Mouse (Mus musculus): ENCODE data around the gene Fbln1. TPM values are rescaled to one million over a fixed set of nuclear protein-coding genes. Genes with fewer than 3 reads are reported as not detected.

The Fbln1 gene
- polyA plus RNA-seq, 1 experiment from 2014 or later: 60.2 TPM

DNA sequence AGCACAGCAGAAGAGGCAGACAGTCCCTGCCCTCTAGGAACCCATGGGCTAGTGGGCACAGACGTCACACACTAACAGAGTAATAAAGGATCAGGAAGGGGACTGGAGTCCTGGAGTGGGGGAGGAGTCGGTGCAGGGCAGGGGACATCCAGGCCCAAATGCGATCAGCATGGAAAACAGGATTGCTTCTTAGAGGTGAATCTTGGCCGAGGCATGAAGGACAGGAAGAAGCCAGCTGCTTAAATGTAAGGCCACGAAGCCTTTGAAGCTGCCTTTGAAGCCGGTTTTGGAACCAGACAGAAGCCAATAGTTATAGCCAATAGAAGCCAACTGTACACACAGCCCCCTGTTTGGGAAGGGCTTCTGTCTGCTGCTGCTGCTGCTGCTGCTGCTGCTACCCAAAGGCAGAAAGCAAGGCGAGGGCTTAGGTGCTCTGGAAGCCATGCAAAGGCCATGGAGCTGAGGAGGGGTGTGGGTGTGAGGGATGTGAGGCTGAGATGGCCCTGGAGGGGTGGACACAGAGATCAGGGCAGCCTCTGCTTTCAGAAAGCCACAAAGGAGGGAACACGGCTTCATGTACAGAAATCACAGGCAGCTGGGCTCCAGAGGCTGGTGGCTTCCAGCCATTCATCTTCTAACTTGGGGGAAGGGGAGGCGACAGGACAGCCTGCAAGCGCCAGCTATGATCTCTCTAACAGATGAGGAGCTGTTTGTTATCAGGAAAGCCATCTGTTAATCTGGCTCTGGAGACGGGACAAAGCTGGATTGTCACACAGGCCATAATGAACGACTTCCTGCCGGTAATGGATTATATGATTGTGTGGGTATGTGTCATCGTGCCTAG lies 5.1 kb upstream of the Fbln1 start:
- ATAC-seq (replicated peaks; ENCODE audit: low FRiP score) (no peak), DNase-seq (ENCODE audit: low spot score) (no peak)
- WGBS: 34% methylated on average over 14 of the region's 14 CpGs
- Histone ChIP-seq H3K9me3 (ENCODE audit: control insufficient read depth, low read length) (no peaks in the 10 kb centered on the region), H3K27me3 (replicated peaks; ENCODE audit: control insufficient read depth, insufficient read depth, low read length) (peaks cover 22% of the 10 kb centered on the region), H3K36me3 (ENCODE audit: control insufficient read depth, insufficient read depth, low read length) (no peaks in the 10 kb centered on the region), H3K9ac (ENCODE audit: low read depth, low read length) (no peak overlapping the region), H3K4me3 (ENCODE audit: low read depth, low read length) (no peak overlapping the region), H3K4me2 (no peak overlapping the region), H3K4me1 (replicated peaks; ENCODE audit: control insufficient read depth, insufficient read depth, low read length) (0 out of 2 replicates have a peak, but pooled peaks cover 3% of the 10 kb centered on the region), H3K27ac (ENCODE audit: low read depth, low read length) (no peak overlapping the region)

DNA sequence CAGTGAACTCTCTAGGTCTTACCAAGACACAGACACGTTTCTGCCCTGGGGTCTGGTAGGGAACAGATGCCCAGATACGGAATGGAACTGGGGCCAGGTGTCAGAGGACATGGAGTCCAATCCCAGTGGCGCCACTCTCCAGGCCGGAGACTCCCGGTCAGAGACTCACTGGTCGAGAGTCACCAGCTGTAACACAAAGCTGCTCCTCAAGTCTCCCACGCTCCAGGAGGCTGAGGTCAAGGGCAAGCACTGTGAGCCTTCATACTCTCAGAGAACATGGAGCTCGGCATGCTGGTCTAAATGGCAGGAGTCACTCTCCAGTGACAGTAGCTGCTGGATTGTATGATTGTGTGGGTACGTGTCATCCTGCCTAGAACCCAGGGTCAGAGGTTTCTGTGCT lies 3.5 kb upstream of the Fbln1 start:
- WGBS: 77% methylated on average over 9 of the region's 9 CpGs
- Histone ChIP-seq H3K4me1 (replicated peaks; ENCODE audit: control insufficient read depth, insufficient read depth, low read length) (peaks cover 7% of the 10 kb centered on the region; the same call in 1 of the 2 replicates), H3K4me3 (ENCODE audit: low read depth, low read length) (no peak overlapping the region), H3K9ac (ENCODE audit: low read depth, low read length) (no peak overlapping the region), H3K27me3 (replicated peaks; ENCODE audit: control insufficient read depth, insufficient read depth, low read length) (peaks cover 25% of the 10 kb centered on the region), H3K36me3 (ENCODE audit: control insufficient read depth, insufficient read depth, low read length) (no peaks in the 10 kb centered on the region), H3K4me2 (no peak overlapping the region), H3K9me3 (ENCODE audit: control insufficient read depth, low read length) (no peaks in the 10 kb centered on the region), H3K27ac (ENCODE audit: low read depth, low read length) (no peak overlapping the region)
- ATAC-seq (replicated peaks; ENCODE audit: low FRiP score): no peak
- no peak for DNase-seq (ENCODE audit: low spot score)

DNA sequence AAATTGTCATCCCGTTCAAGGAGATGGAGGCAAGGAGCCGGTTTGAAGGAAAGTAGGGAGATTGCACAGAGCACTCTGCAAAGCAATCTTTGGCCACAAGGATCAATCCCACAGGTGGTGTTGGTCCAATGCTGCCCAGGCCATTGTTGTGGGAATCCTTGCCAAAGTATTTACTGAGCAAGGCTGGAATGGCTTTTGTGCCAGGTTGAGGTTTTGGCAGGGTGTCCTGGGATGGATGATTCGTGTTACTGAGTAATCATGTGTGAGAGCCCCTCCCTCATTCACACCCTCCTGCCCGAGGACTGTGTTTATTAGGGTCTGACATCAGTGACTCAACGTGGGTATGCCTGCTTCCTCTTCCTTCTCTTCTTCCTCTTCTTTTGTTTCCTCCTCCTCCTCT lies 3.0 kb upstream of the Fbln1 start:
- 44% methylated on average over 5 of the region's 5 CpGs for WGBS
- DNase-seq (ENCODE audit: low spot score): no peak
- no peak overlapping the region for H3K27ac ChIP-seq (ENCODE audit: low read depth, low read length)
- H3K9ac ChIP-seq (ENCODE audit: low read depth, low read length): no peak overlapping the region
- no peaks in the 10 kb centered on the region for H3K36me3 ChIP-seq (ENCODE audit: control insufficient read depth, insufficient read depth, low read length)
- H3K27me3 ChIP-seq (replicated peaks; ENCODE audit: control insufficient read depth, insufficient read depth, low read length): peaks cover 25% of the 10 kb centered on the region
- H3K9me3 ChIP-seq (ENCODE audit: control insufficient read depth, low read length): no peaks in the 10 kb centered on the region
- H3K4me2 ChIP-seq: no peak overlapping the region
- ATAC-seq (replicated peaks; ENCODE audit: low FRiP score): no peak
- peaks cover 7% of the 10 kb centered on the region; the same call in 1 of the 2 replicates for H3K4me1 ChIP-seq (replicated peaks; ENCODE audit: control insufficient read depth, insufficient read depth, low read length)
- H3K4me3 ChIP-seq (ENCODE audit: low read depth, low read length): no peak overlapping the region

- 52% methylated on average over 8 of the region's 8 CpGs for WGBS
- Histone ChIP-seq H3K36me3 (ENCODE audit: control insufficient read depth, insufficient read depth, low read length) (no peaks in the 10 kb centered on the region), H3K9me3 (ENCODE audit: control insufficient read depth, low read length) (peaks cover 2% of the 10 kb centered on the region; the same call in 1 of the 2 replicates), H3K27me3 (replicated peaks; ENCODE audit: control insufficient read depth, insufficient read depth, low read length) (peaks cover 25% of the 10 kb centered on the region), H3K4me2 (no peak overlapping the region), H3K27ac (ENCODE audit: low read depth, low read length) (no peak overlapping the region), H3K4me3 (ENCODE audit: low read depth, low read length) (no peak overlapping the region), H3K9ac (ENCODE audit: low read depth, low read length) (no peak overlapping the region), H3K4me1 (replicated peaks; ENCODE audit: control insufficient read depth, insufficient read depth, low read length) (peaks cover 12% of the 10 kb centered on the region)
- DNase-seq (ENCODE audit: low spot score) (no peak), ATAC-seq (replicated peaks; ENCODE audit: low FRiP score) (no peak)
Observed at GRCm38 (mm10) chr15:85204383-85204782, 1.4 kb upstream of the Fbln1 start.

DNA sequence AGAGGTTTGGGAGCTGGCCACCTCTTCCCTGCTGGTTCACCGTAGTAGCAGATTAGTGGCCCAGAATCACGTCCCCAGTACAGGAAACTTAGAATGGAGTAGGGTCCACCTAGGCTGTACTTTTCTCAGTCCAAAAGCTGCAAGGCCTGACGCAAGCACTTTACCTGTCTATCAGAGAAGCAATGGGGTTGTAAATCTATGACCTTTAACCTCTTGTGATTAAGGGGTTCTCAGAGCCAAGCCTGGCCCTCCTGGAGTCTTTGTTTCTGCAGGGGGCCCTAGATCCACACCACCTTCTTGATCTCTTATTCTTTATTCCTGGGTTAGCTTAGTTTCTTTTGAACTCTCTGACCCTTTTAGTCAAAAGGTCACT lies 940 bp downstream of the Fbln1 start:
- peak overlapping the region; percentile 48 for H3K9ac ChIP-seq (ENCODE audit: low read depth, low read length)
- peak overlapping the region; percentile 48 for H3K4me3 ChIP-seq (ENCODE audit: low read depth, low read length)
- H3K27ac ChIP-seq (ENCODE audit: low read depth, low read length): no peak overlapping the region
- WGBS: 36% methylated on average over 3 of the region's 3 CpGs
- no peak for ATAC-seq (replicated peaks; ENCODE audit: low FRiP score)
- no peak for DNase-seq (ENCODE audit: low spot score)
- peaks cover 4% of the 10 kb centered on the region; the same call in 1 of the 2 replicates for H3K9me3 ChIP-seq (ENCODE audit: control insufficient read depth, low read length)
- no peaks in the 10 kb centered on the region for H3K36me3 ChIP-seq (ENCODE audit: control insufficient read depth, insufficient read depth, low read length)
- peaks cover 10% of the 10 kb centered on the region for H3K4me1 ChIP-seq (replicated peaks; ENCODE audit: control insufficient read depth, insufficient read depth, low read length)
- peaks cover 25% of the 10 kb centered on the region for H3K27me3 ChIP-seq (replicated peaks; ENCODE audit: control insufficient read depth, insufficient read depth, low read length)
- peak overlapping the region; percentile 62 for H3K4me2 ChIP-seq

GRCm38 (mm10) chr15:85207081-85207480 lies 1.3 kb downstream of the Fbln1 start:
- Histone ChIP-seq H3K9ac (ENCODE audit: low read depth, low read length) (no peak overlapping the region), H3K4me1 (replicated peaks; ENCODE audit: control insufficient read depth, insufficient read depth, low read length) (peaks cover 10% of the 10 kb centered on the region), H3K4me3 (ENCODE audit: low read depth, low read length) (peak overlapping the region; percentile 48), H3K27me3 (replicated peaks; ENCODE audit: control insufficient read depth, insufficient read depth, low read length) (peaks cover 25% of the 10 kb centered on the region), H3K9me3 (ENCODE audit: control insufficient read depth, low read length) (peaks cover 4% of the 10 kb centered on the region; the same call in 1 of the 2 replicates), H3K4me2 (peak overlapping the region; percentile 62), H3K36me3 (ENCODE audit: control insufficient read depth, insufficient read depth, low read length) (no peaks in the 10 kb centered on the region), H3K27ac (ENCODE audit: low read depth, low read length) (no peak overlapping the region)
- 19% methylated on average over 3 of the region's 3 CpGs for WGBS
- no peak for ATAC-seq (replicated peaks; ENCODE audit: low FRiP score)
- DNase-seq (ENCODE audit: low spot score): no peak

- 39% methylated on average over 2 of the region's 2 CpGs for WGBS
- Histone ChIP-seq H3K4me3 (ENCODE audit: low read depth, low read length) (peak overlapping the region; percentile 16; the same call in 1 of the 2 replicates), H3K4me1 (replicated peaks; ENCODE audit: control insufficient read depth, insufficient read depth, low read length) (peaks cover 10% of the 10 kb centered on the region), H3K27me3 (replicated peaks; ENCODE audit: control insufficient read depth, insufficient read depth, low read length) (peaks cover 25% of the 10 kb centered on the region), H3K9me3 (ENCODE audit: control insufficient read depth, low read length) (peaks cover 4% of the 10 kb centered on the region; the same call in 1 of the 2 replicates), H3K4me2 (peak overlapping the region; percentile 62), H3K36me3 (ENCODE audit: control insufficient read depth, insufficient read depth, low read length) (no peaks in the 10 kb centered on the region), H3K9ac (ENCODE audit: low read depth, low read length) (no peak overlapping the region), H3K27ac (ENCODE audit: low read depth, low read length) (peak overlapping the region; percentile 0; the same call in 1 of the 2 replicates)
- ATAC-seq (replicated peaks; ENCODE audit: low FRiP score) (no peak), DNase-seq (ENCODE audit: low spot score) (no peak)
Observed at GRCm38 (mm10) chr15:85207763-85208162, 2.0 kb downstream of the Fbln1 start.

DNA sequence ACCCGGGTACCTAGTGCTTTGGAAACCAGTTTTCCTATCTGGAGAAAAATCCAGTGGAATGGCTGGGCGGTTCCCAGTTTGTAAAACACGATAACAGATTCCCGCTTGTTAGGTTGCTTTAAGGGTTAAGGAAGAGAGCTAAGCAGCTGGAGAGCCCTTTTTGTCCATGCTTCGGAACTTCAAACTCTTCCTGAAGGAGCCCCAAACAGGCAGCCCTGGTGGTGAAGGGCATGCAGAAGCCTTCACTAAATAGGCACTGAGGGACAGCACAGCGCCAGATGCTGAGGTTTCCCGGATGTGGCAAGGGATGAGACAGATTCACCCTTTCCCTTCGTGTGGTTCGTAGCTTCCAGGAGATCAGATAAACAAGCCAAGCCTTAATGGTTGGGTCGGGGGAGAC lies 2.6 kb downstream of the Fbln1 start:
- WGBS: 9% methylated on average over 10 of the region's 10 CpGs
- no peak for DNase-seq (ENCODE audit: low spot score)
- no peak overlapping the region for H3K9ac ChIP-seq (ENCODE audit: low read depth, low read length)
- H3K4me2 ChIP-seq: peak overlapping the region; percentile 62
- ATAC-seq (replicated peaks; ENCODE audit: low FRiP score): no peak
- H3K4me1 ChIP-seq (replicated peaks; ENCODE audit: control insufficient read depth, insufficient read depth, low read length): peaks cover 10% of the 10 kb centered on the region
- peak overlapping the region; percentile 0; the same call in 1 of the 2 replicates for H3K27ac ChIP-seq (ENCODE audit: low read depth, low read length)
- peak overlapping the region; percentile 16; the same call in 1 of the 2 replicates for H3K4me3 ChIP-seq (ENCODE audit: low read depth, low read length)
- peaks cover 4% of the 10 kb centered on the region; the same call in 1 of the 2 replicates for H3K9me3 ChIP-seq (ENCODE audit: control insufficient read depth, low read length)
- peaks cover 24% of the 10 kb centered on the region for H3K27me3 ChIP-seq (replicated peaks; ENCODE audit: control insufficient read depth, insufficient read depth, low read length)
- H3K36me3 ChIP-seq (ENCODE audit: control insufficient read depth, insufficient read depth, low read length): no peaks in the 10 kb centered on the region

Data from liver, embryonic 11.5 days (tissue).